Mouse (Mus musculus) cerebellum, adult 2 months (tissue): ENCODE measurements around the gene Hoxd11.

Source experiments
- CTCF ChIP-seq: fragments of 200-500 bp; IDR thresholded peaks from 2 replicates; pipeline ENCODE4 v1.5.1; 2011; ENCODE audit warnings: low read depth, mild to moderate bottlenecking, control low read depth, low read length, moderate library complexity, borderline replicate concordance; ENCODE audit not compliant: insufficient read depth
- POLR2A ChIP-seq: fragments of 200-500 bp; IDR thresholded peaks from 2 replicates; pipeline ENCODE4 v1.6.1; 2011; ENCODE audit warnings: low read length, control low read depth, borderline replicate concordance; ENCODE audit not compliant: insufficient read depth

- TF ChIP-seq POLR2A = no peak
- TF ChIP-seq CTCF = no peak
Observed at GRCm38 (mm10) chr2:74679596-74679971, 227 bp downstream of the Hoxd11 start.
